Mouse (Mus musculus): ENCODE data around the gene Bcl2l10.

GRCm38 (mm10) chr9:75342433-75342832, 5.1 kb upstream of the Bcl2l10 start:
- TF ChIP-seq CTCF (IDR thresholded peaks at IDR 0.05; ENCODE audit: low read depth, low read length) (no peak), POLR2A (IDR thresholded peaks at IDR 0.05; ENCODE audit: borderline replicate concordance, low read depth, low read length) (no peak)

Data from bone marrow macrophage, adult 2 months (primary cell).